Mouse (Mus musculus) stomach, postnatal 0 days (tissue): ENCODE measurements around the gene Fam234a.

Experiments
- CTCF ChIP-seq: IDR thresholded peaks from 2 replicates; pipeline ENCODE4 v1.5.1; 2016; ENCODE audit warnings: antibody characterized with exemption, low read depth, mild to moderate bottlenecking, moderate library complexity
- EP300 ChIP-seq: optimal IDR thresholded peaks from 2 replicates; pipeline ENCODE3; 2016; ENCODE audit warnings: antibody characterized with exemption

GRCm38 (mm10) chr17:26206392-26206791 is 37.6 kb downstream of the Fam234a start:
- TF ChIP-seq CTCF = no peak
- TF ChIP-seq EP300 = no peak
